Mouse (Mus musculus) adrenal gland, postnatal 14 days (tissue): ENCODE measurements around the gene Acot12. TPM values are rescaled to one million over a fixed set of nuclear protein-coding genes. Genes with fewer than 3 reads are reported as not detected.
A peak's percentile ranks its signal among the peaks of the same experiment; 100 is the strongest.

Experiments used
- DNase-seq: peaks from one replicate; pipeline ENCODE4 v3.0.0; 2021; ENCODE audit warnings: mixed read lengths
- long read RNA-seq, 2 experiments: library from polyadenylated mRNA; stranded (forward); transcript quantifications; one replicate each; pipeline ENCODE4 v2.0.0; 2021
- total RNA-seq: library from RNA; stranded (reverse); gene quantifications from 2 replicates; pipeline ENCODE4 v1.2.3, GENCODE M21; 2021

Acot12 gene
- total RNA-seq, result 1.9 and 11.7 TPM in 2 replicates
- long read RNA-seq, experiment 1, partial matches to known transcripts, result 0 of 1 reads
- long read RNA-seq, experiment 1, other reads (novel, unspliced or antisense), result 0 of 1 reads
- long read RNA-seq, experiment 2, partial matches to known transcripts, result 1 of 5 reads
- long read RNA-seq, experiment 2, other reads (novel, unspliced or antisense), result 0 of 5 reads

- peak; percentile 77 for DNase-seq
Measured at GRCm38 (mm10) chr13:91741280-91742047, at the start of gene Acot12. Acot12 (plus strand) TSS chr13:91741512.

GRCm38 (mm10) chr13:91693615-91694014 is 47.7 kb upstream of the Acot12 start:
- no peak for DNase-seq

- no peak for DNase-seq
Measured at GRCm38 (mm10) chr13:91695406-91695805, 45.9 kb upstream of the Acot12 start.

- DNase-seq, result peak; percentile 43
Measured at GRCm38 (mm10) chr13:91696109-91696645, 45.1 kb upstream of the Acot12 start.

GRCm38 (mm10) chr13:91697011-91697410 is 44.3 kb upstream of the Acot12 start:
- DNase-seq, result peak; percentile 54

- no peak for DNase-seq
Measured at GRCm38 (mm10) chr13:91702337-91702736, 39.0 kb upstream of the Acot12 start.

- no peak for DNase-seq
Measured at GRCm38 (mm10) chr13:91719487-91719886, 21.8 kb upstream of the Acot12 start.

- peak; percentile 28 for DNase-seq
Measured at GRCm38 (mm10) chr13:91723108-91723735, 18.1 kb upstream of the Acot12 start.

GRCm38 (mm10) chr13:91723736-91724119 is 17.6 kb upstream of the Acot12 start:
- DNase-seq, result no peak

GRCm38 (mm10) chr13:91724211-91724610 is 17.1 kb upstream of the Acot12 start:
- no peak for DNase-seq

GRCm38 (mm10) chr13:91725130-91725529 is 16.2 kb upstream of the Acot12 start:
- no peak for DNase-seq

- DNase-seq, result no peak
Measured at GRCm38 (mm10) chr13:91727899-91728298, 13.4 kb upstream of the Acot12 start.

GRCm38 (mm10) chr13:91737191-91737590 is 4.1 kb upstream of the Acot12 start:
- DNase-seq, result no peak

GRCm38 (mm10) chr13:91740851-91741250 is 461 bp upstream of the Acot12 start:
- DNase-seq, result no peak

GRCm38 (mm10) chr13:91743180-91743579 is 1.9 kb downstream of the Acot12 start:
- no peak for DNase-seq

- DNase-seq, result no peak
Measured at GRCm38 (mm10) chr13:91746470-91746869, 5.2 kb downstream of the Acot12 start.

- no peak for DNase-seq
Measured at GRCm38 (mm10) chr13:91748401-91748800, 7.1 kb downstream of the Acot12 start.

GRCm38 (mm10) chr13:91749981-91750380 is 8.7 kb downstream of the Acot12 start:
- no peak for DNase-seq

- DNase-seq, result no peak
Measured at GRCm38 (mm10) chr13:91753724-91754123, 12.4 kb downstream of the Acot12 start.

GRCm38 (mm10) chr13:91754762-91755161 is 13.4 kb downstream of the Acot12 start:
- DNase-seq, result no peak

GRCm38 (mm10) chr13:91756230-91756629 is 14.9 kb downstream of the Acot12 start:
- peak; percentile 65 for DNase-seq

GRCm38 (mm10) chr13:91758316-91759048 is 17.2 kb downstream of the Acot12 start:
- DNase-seq, result no peak
